Mouse (Mus musculus) hindbrain, embryonic 12.5 days (tissue): ENCODE measurements at regions not wholly inside any gene's neighbourhood (a gene's known extent, or its start where the extent isn't known, plus 50 kb on each side); places are given as distances from the start of the nearest gene placed in this dataset.

ENCODE experiments used
- ATAC-seq: fragments of 200-750 bp; cut with Nextera tagmentation; 2 replicates; pipeline ENCODE4 v1.8.0; 2017; ENCODE audit warnings: moderate TSS enrichment; ENCODE audit not compliant: low FRiP score
- H3K27ac ChIP-seq: fragments of 300-500 bp; sonication (generic); 2 replicates; pipeline ENCODE4 v1.5.1; 2016; ENCODE audit warnings: mild to moderate bottlenecking
- H3K27me3 ChIP-seq: fragments of 300-500 bp; sonication (generic); 2 replicates; pipeline ENCODE4 v1.6.1; 2016; ENCODE audit warnings: mild to moderate bottlenecking
- H3K36me3 ChIP-seq: fragments of 300-500 bp; sonication (generic); 2 replicates; pipeline ENCODE4 v1.6.1; 2016; ENCODE audit warnings: mild to moderate bottlenecking
- H3K4me1 ChIP-seq: fragments of 300-500 bp; sonication (generic); 2 replicates; pipeline ENCODE4 v1.6.1; 2016
- H3K4me2 ChIP-seq: fragments of 300-500 bp; sonication (generic); replicated peaks from 2 replicates; pipeline ENCODE4 v1.6.1; 2016; ENCODE audit warnings: mild to moderate bottlenecking
- H3K4me3 ChIP-seq: fragments of 300-500 bp; sonication (generic); 2 replicates; pipeline ENCODE4 v1.5.1; 2016; ENCODE audit warnings: mild to moderate bottlenecking
- H3K9ac ChIP-seq: fragments of 300-500 bp; sonication (generic); 2 replicates; pipeline ENCODE4 v1.6.1; 2016; ENCODE audit warnings: mild to moderate bottlenecking, moderate library complexity
- H3K9me3 ChIP-seq: fragments of 300-500 bp; sonication (generic); replicated peaks from 2 replicates; pipeline ENCODE4 v1.6.1; 2016; ENCODE audit warnings: mild to moderate bottlenecking
- WGBS: fragments of 180-500 bp; shearing (Covaris S2); methylation state at CpG from one replicate; pipeline ENCODE4 v1.1.7; 2016; 5-methylcytosine and 5-hydroxymethylcytosine counted together

DNA sequence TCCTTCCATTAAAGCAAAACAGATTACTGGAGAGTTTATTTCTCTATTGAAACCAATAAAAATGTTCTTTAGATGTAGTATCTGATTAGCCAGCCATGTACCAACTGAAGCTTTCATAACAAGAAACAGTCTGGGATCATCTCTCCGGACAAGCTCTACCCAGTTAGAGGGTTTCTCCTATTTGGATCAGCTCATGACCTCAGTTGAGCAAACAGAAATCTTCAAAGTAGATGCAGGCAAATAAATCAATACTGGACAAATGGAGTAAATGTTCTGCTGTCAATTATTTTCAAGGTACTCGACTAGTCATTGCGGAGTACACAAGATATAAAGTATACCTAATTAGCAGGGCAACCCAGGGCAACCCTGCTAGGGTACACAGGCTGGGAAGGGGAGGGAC is 67.4 kb downstream of the Avpr1a start:
- no peak overlapping the region for H3K9ac ChIP-seq
- no peak overlapping the region for H3K4me3 ChIP-seq
- peaks cover 9% of the 10 kb centered on the region; the same call in 1 of the 2 replicates for H3K9me3 ChIP-seq
- no peaks in the 10 kb centered on the region for H3K27me3 ChIP-seq
- WGBS: 88% methylated on average over 3 of the region's 3 CpGs
- H3K36me3 ChIP-seq: no peaks in the 10 kb centered on the region
- no peak overlapping the region for H3K4me2 ChIP-seq
- H3K4me1 ChIP-seq: no peaks in the 10 kb centered on the region
- no peak for ATAC-seq
- no peak overlapping the region for H3K27ac ChIP-seq

- WGBS: 96% methylated on average over 4 of the region's 4 CpGs
- Histone ChIP-seq H3K9ac (no peak overlapping the region), H3K4me2 (no peak overlapping the region), H3K4me3 (no peak overlapping the region), H3K27ac (no peak overlapping the region), H3K27me3 (no peaks in the 10 kb centered on the region), H3K4me1 (no peaks in the 10 kb centered on the region), H3K36me3 (no peaks in the 10 kb centered on the region), H3K9me3 (no peaks in the 10 kb centered on the region)
- no peak for ATAC-seq
These were observed 71.0 kb downstream of the Avpr1a start for GRCm38 (mm10) chr10:122519274-122519790.

DNA sequence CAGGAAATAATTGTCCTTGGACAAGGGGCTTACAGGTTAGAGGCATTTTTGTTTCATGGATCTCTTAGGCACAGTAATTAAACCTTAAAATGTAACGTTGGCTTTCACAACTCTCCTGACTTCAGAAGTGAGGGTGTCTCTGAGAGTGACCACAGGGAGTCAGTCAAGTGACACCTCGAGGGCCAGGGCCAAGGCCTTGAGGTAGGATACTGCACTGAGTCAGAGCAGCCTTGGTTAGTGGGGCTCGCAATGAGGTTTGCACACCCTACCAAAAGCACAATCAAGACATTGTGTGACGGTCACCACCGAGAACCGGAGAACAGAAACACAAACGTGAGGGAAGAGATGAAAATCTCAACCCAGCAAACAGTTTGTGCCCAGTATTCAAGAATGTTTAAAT is 71.7 kb downstream of the Avpr1a start:
- no peak for ATAC-seq
- 85% methylated on average over 7 of the region's 7 CpGs for WGBS
- H3K4me2 ChIP-seq: no peak overlapping the region
- no peaks in the 10 kb centered on the region for H3K4me1 ChIP-seq
- H3K9me3 ChIP-seq: no peaks in the 10 kb centered on the region
- no peak overlapping the region for H3K4me3 ChIP-seq
- no peak overlapping the region for H3K27ac ChIP-seq
- H3K9ac ChIP-seq: no peak overlapping the region
- H3K27me3 ChIP-seq: no peaks in the 10 kb centered on the region
- H3K36me3 ChIP-seq: no peaks in the 10 kb centered on the region

GRCm38 (mm10) chr10:122522631-122523030 is 74.3 kb downstream of the Avpr1a start:
- Histone ChIP-seq H3K36me3 (no peaks in the 10 kb centered on the region), H3K9me3 (no peaks in the 10 kb centered on the region), H3K4me2 (no peak overlapping the region), H3K27ac (no peak overlapping the region), H3K4me1 (no peaks in the 10 kb centered on the region), H3K4me3 (no peak overlapping the region), H3K9ac (no peak overlapping the region), H3K27me3 (no peaks in the 10 kb centered on the region)
- WGBS: 79% methylated on average over 3 of the region's 3 CpGs
- no peak for ATAC-seq

- Histone ChIP-seq H3K4me3 (no peak overlapping the region), H3K9me3 (no peaks in the 10 kb centered on the region), H3K9ac (no peak overlapping the region), H3K36me3 (no peaks in the 10 kb centered on the region), H3K27ac (no peak overlapping the region), H3K4me1 (no peaks in the 10 kb centered on the region), H3K4me2 (no peak overlapping the region), H3K27me3 (no peaks in the 10 kb centered on the region)
- ATAC-seq: no peak
- 80% methylated on average over 7 of the region's 7 CpGs for WGBS
These were observed 77.1 kb downstream of the Avpr1a start for GRCm38 (mm10) chr10:122525360-122525759.

GRCm38 (mm10) chr10:122525807-122526206 is 77.5 kb downstream of the Avpr1a start:
- H3K4me3 ChIP-seq: no peak overlapping the region
- H3K9me3 ChIP-seq: no peaks in the 10 kb centered on the region
- H3K4me2 ChIP-seq: no peak overlapping the region
- no peaks in the 10 kb centered on the region for H3K4me1 ChIP-seq
- H3K27me3 ChIP-seq: no peaks in the 10 kb centered on the region
- no peak overlapping the region for H3K9ac ChIP-seq
- WGBS: 89% methylated on average over 6 of the region's 6 CpGs
- ATAC-seq: no peak
- H3K27ac ChIP-seq: no peak overlapping the region
- no peaks in the 10 kb centered on the region for H3K36me3 ChIP-seq

GRCm38 (mm10) chr10:122528222-122528621 is 79.9 kb downstream of the Avpr1a start:
- Histone ChIP-seq H3K36me3 (no peaks in the 10 kb centered on the region), H3K4me3 (no peak overlapping the region), H3K4me1 (no peaks in the 10 kb centered on the region), H3K27ac (no peak overlapping the region), H3K4me2 (no peak overlapping the region), H3K9ac (no peak overlapping the region), H3K9me3 (no peaks in the 10 kb centered on the region), H3K27me3 (no peaks in the 10 kb centered on the region)
- WGBS: 77% methylated on average over 10 of the region's 10 CpGs
- ATAC-seq: no peak

DNA sequence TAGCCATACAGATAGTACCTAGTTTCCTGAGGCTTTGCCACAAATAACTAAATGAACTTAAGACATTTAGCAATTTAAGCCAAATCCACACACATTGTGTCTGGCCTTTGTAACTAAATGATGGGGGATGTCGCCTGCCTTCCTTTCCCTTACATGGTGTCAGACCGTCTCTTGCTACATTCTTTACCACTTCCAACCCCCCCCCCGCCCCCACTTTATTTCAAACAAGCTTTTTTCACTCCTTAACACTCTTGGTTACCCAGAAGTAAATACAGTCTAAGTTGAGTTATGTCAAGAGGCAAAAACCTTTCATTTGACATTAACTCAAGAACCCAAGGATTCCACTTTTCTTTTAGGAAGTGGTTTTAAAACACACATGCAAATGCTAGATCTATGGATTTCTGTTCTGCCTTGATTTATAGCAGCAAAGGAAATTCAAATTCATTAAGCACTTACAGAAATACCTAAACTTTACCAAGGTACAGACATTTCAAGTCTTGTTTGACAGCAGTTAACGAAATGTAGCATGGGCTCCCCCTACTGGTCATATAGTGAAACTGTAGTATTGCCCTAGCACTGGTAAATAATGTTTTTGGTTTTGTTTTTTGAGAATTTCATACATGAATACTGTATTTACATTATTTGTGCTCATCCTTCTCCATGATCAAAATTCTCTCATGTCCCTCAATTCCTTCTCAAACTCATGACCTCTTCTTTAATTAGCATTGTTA is 80.8 kb downstream of the Avpr1a start:
- Histone ChIP-seq H3K4me3 (no peak overlapping the region), H3K9ac (no peak overlapping the region), H3K27ac (no peak overlapping the region), H3K27me3 (no peaks in the 10 kb centered on the region), H3K36me3 (no peaks in the 10 kb centered on the region), H3K9me3 (no peaks in the 10 kb centered on the region), H3K4me2 (no peak overlapping the region), H3K4me1 (no peaks in the 10 kb centered on the region)
- no peak for ATAC-seq
- 47% methylated on average over 4 of the region's 4 CpGs for WGBS

- WGBS: 86% methylated on average over 5 of the region's 5 CpGs
- no peaks in the 10 kb centered on the region for H3K27me3 ChIP-seq
These were observed 86.4 kb downstream of the Avpr1a start for GRCm38 (mm10) chr10:122534714-122535113.

GRCm38 (mm10) chr10:122535137-122535536 is 86.8 kb downstream of the Avpr1a start:
- WGBS: 79% methylated on average over 5 of the region's 5 CpGs
- Histone ChIP-seq H3K9ac (no peak overlapping the region), H3K36me3 (no peaks in the 10 kb centered on the region), H3K9me3 (no peaks in the 10 kb centered on the region), H3K4me2 (no peak overlapping the region), H3K4me3 (no peak overlapping the region), H3K4me1 (no peaks in the 10 kb centered on the region), H3K27me3 (no peaks in the 10 kb centered on the region), H3K27ac (no peak overlapping the region)
- no peak for ATAC-seq

More at GRCm38 (mm10) chr10:122534714-122535113, 86.4 kb downstream of the Avpr1a start:
- H3K4me2 ChIP-seq: no peak overlapping the region
- no peak for ATAC-seq
- H3K27ac ChIP-seq: no peak overlapping the region
- H3K9me3 ChIP-seq: no peaks in the 10 kb centered on the region
- no peak overlapping the region for H3K9ac ChIP-seq
- no peaks in the 10 kb centered on the region for H3K4me1 ChIP-seq
- H3K4me3 ChIP-seq: no peak overlapping the region
- H3K36me3 ChIP-seq: no peaks in the 10 kb centered on the region

DNA sequence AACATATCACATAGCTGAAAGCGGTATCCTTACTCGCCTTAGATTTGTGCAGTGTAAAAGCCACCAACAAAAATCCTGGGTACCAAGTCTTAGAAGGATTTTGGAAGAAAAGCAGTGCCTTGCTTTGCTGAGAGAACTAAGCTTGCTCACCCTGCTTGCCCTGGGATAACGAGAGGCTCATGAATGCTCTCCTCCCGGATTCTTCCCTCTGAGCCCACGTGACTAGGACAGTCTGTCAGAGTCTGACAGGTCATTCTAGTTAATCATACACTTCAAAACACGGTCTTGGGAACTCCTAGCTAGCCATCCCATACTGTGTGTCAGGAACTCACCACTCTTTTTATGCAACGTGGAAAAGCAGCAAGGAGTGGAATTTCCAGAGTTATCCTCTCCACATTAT is 91.4 kb downstream of the Avpr1a start:
- Histone ChIP-seq H3K4me1 (no peaks in the 10 kb centered on the region), H3K36me3 (no peaks in the 10 kb centered on the region), H3K4me2 (no peak overlapping the region), H3K4me3 (no peak overlapping the region), H3K27ac (no peak overlapping the region), H3K27me3 (no peaks in the 10 kb centered on the region; the same call in 1 of the 2 replicates), H3K9ac (no peak overlapping the region), H3K9me3 (no peaks in the 10 kb centered on the region)
- ATAC-seq: no peak
- WGBS: 74% methylated on average over 7 of the region's 7 CpGs

DNA sequence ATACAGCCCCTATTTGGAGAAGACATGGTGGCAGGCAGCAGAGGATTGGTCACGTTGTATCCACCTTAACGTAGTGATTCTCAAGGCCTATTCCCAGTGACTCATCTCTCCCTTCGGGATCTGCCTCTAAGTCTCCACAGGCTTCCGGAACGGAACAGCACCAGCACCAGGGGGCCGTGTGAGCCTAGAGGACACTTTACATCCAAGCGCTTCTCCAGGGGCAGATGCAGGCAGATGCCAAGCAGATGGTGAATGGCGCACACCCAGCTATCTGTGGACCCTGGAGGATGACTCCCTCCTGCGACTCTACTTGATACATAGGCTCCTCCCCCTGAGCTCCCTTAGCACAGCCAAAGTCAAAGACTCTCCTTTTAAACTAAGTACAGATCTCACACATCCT is 94.3 kb downstream of the Avpr1a start:
- Histone ChIP-seq H3K4me1 (no peaks in the 10 kb centered on the region), H3K27me3 (no peaks in the 10 kb centered on the region; the same call in 1 of the 2 replicates), H3K4me2 (no peak overlapping the region), H3K27ac (no peak overlapping the region), H3K9ac (no peak overlapping the region), H3K9me3 (no peaks in the 10 kb centered on the region), H3K36me3 (no peaks in the 10 kb centered on the region), H3K4me3 (no peak overlapping the region)
- WGBS: 72% methylated on average over 9 of the region's 9 CpGs
- ATAC-seq: no peak
